ENCODE assay signal across 17 mouse cellular contexts in the genomic region with DNA sequence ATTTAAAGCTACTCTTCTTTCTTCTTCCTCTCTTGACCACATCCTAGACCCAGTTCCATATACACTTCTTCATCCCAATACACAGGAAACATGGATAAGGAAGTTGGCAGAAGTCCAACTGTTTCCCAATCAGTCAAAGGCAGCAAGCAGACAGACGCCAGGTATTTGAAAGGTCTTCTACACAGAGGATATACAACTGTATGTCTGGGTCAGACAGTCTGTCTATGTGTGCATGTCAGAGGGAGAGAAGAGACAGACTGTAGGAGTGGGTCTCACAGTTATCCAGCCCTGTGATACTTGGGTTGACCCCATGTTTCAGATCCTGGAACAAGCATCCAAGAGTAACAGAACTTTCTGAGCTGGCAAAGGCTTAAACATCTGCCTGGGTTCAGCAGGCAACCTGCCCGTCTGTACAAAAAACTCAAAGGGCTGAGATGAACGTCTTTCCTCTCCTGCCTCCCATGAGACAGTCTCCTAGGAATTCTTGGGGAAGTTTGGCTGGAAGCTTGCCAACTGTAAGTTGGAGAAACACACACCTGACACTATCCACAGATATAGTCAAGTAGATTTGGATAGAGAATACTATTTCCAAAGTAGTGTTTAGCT. TPM values are rescaled to one million over a fixed set of nuclear protein-coding genes. Genes with fewer than 3 reads are reported as not detected.
DNase-seq lines count a peak whose midpoint lies in the region; ATAC-seq and TF ChIP-seq lines count a peak whose summit lies in the region.
"Had no signal": no experiment of that assay in that cellular context is flagged by ENCODE, and none has a peak within 500 bp of the region (broad histone marks: within the 10 kb centered on the region; RNA-seq: fewer than 3 reads in every experiment).

No protein-coding gene starts in this region.

- H3K9ac ChIP-seq in kidney, embryonic 15.5 days, result no peak overlapping the region
- H3K9ac ChIP-seq in stomach, embryonic 14.5 days (replicated peaks; ENCODE audit: low read depth, low read length), result no peak overlapping the region
- H3K9ac ChIP-seq in stomach, postnatal 0 days (ENCODE audit: low read length), result no peak overlapping the region
- H3K9ac ChIP-seq in intestine, postnatal 0 days (ENCODE audit: low read depth, low read length), result no peak overlapping the region
- no peak overlapping the region for H3K9ac ChIP-seq in midbrain, embryonic 11.5 days (ENCODE audit: low read length)
- H3K9ac ChIP-seq: forebrain, postnatal 0 days; hindbrain, embryonic 14.5 days; limb, embryonic 13.5 days; midbrain, embryonic 13.5 days had no signal

- no peak for ATAC-seq in kidney, embryonic 15.5 days (replicated peaks; ENCODE audit: low FRiP score)
- ATAC-seq in stomach, embryonic 14.5 days (ENCODE audit: insufficient number of reproducible peaks, insufficient read depth, low FRiP score, low read depth), result peak; percentile 73; the same call in 1 of the 2 replicates
- no peak for ATAC-seq in stomach, postnatal 0 days (ENCODE audit: low FRiP score, low TSS enrichment)
- ATAC-seq in intestine, postnatal 0 days, result peak; percentile 19; the same call in 1 of the 2 replicates
- ATAC-seq in midbrain, embryonic 11.5 days (ENCODE audit: low FRiP score), result no peak
- ATAC-seq: CD4-positive, CD25-positive, alpha-beta regulatory T cell, adult 4 months; forebrain, postnatal 0 days; midbrain, embryonic 13.5 days had no signal

- H3K27ac ChIP-seq in kidney, adult 2 months (ENCODE audit: insufficient read depth, low read depth, low read length), result 0 out of 2 replicates have a peak overlapping the region, but pooled peaks have one; percentile 5
- no peak overlapping the region for H3K27ac ChIP-seq in kidney, embryonic 15.5 days
- no peak overlapping the region for H3K27ac ChIP-seq in stomach, embryonic 14.5 days (ENCODE audit: low read length)
- H3K27ac ChIP-seq in stomach, postnatal 0 days (replicated peaks), result no peak overlapping the region
- no peak overlapping the region for H3K27ac ChIP-seq in intestine, postnatal 0 days (ENCODE audit: low read depth, low read length)
- no peak overlapping the region for H3K27ac ChIP-seq in midbrain, embryonic 11.5 days (ENCODE audit: low read depth, low read length)
- H3K27ac ChIP-seq: hindbrain, embryonic 14.5 days; layer of hippocampus, adult 2 months; limb, embryonic 13.5 days; midbrain, embryonic 13.5 days had no signal

- H3K36me3 ChIP-seq in kidney, adult 2 months (ENCODE audit: control insufficient read depth, insufficient read depth, low read length), result peaks cover 35% of the 10 kb centered on the region
- H3K36me3 ChIP-seq in kidney, embryonic 15.5 days, result peaks cover 58% of the 10 kb centered on the region
- peaks cover 7% of the 10 kb centered on the region; the same call in 1 of the 2 replicates for H3K36me3 ChIP-seq in stomach, embryonic 14.5 days (ENCODE audit: control insufficient read depth, insufficient read depth, low read length)
- H3K36me3 ChIP-seq in stomach, postnatal 0 days (ENCODE audit: control insufficient read depth, insufficient read depth, low read length), result peaks cover 6% of the 10 kb centered on the region; the same call in 1 of the 2 replicates
- H3K36me3 ChIP-seq in intestine, postnatal 0 days (ENCODE audit: control insufficient read depth, insufficient read depth), result peaks cover 23% of the 10 kb centered on the region; the same call in 1 of the 2 replicates
- no peaks in the 10 kb centered on the region for H3K36me3 ChIP-seq in midbrain, embryonic 11.5 days (ENCODE audit: control insufficient read depth, insufficient read depth, low read length)
- H3K36me3 ChIP-seq: midbrain, embryonic 13.5 days had no signal

- peaks cover 27% of the 10 kb centered on the region for H3K4me1 ChIP-seq in kidney, adult 2 months (ENCODE audit: control insufficient read depth, insufficient read depth, low read length)
- H3K4me1 ChIP-seq in kidney, embryonic 15.5 days, result peaks cover 13% of the 10 kb centered on the region
- H3K4me1 ChIP-seq in stomach, embryonic 14.5 days (ENCODE audit: control insufficient read depth, insufficient read depth, low read length), result peaks cover 13% of the 10 kb centered on the region
- H3K4me1 ChIP-seq in stomach, postnatal 0 days (replicated peaks; ENCODE audit: control insufficient read depth, insufficient read depth), result peaks cover 5% of the 10 kb centered on the region; the same call in 1 of the 2 replicates
- peaks cover 18% of the 10 kb centered on the region; the same call in 1 of the 2 replicates for H3K4me1 ChIP-seq in intestine, postnatal 0 days (replicated peaks; ENCODE audit: control insufficient read depth, insufficient read depth, low read length)
- H3K4me1 ChIP-seq in midbrain, embryonic 11.5 days (ENCODE audit: control insufficient read depth, insufficient read depth, low read length), result peaks cover 5% of the 10 kb centered on the region; the same call in 1 of the 2 replicates

- no peaks in the 10 kb centered on the region for H3K9me3 ChIP-seq in kidney, embryonic 15.5 days (replicated peaks)
- no peaks in the 10 kb centered on the region for H3K9me3 ChIP-seq in stomach, embryonic 14.5 days (ENCODE audit: control insufficient read depth, low read depth, low read length)
- no peaks in the 10 kb centered on the region for H3K9me3 ChIP-seq in stomach, postnatal 0 days (ENCODE audit: control insufficient read depth, low read length)
- no peaks in the 10 kb centered on the region for H3K9me3 ChIP-seq in intestine, postnatal 0 days (ENCODE audit: control insufficient read depth)
- no peaks in the 10 kb centered on the region for H3K9me3 ChIP-seq in midbrain, embryonic 11.5 days (ENCODE audit: control insufficient read depth, low read length)
- H3K9me3 ChIP-seq: limb, embryonic 13.5 days; midbrain, embryonic 13.5 days had no signal

- no peaks in the 10 kb centered on the region for H3K27me3 ChIP-seq in kidney, adult 2 months (replicated peaks; ENCODE audit: control insufficient read depth, insufficient read depth, low read length)
- no peaks in the 10 kb centered on the region for H3K27me3 ChIP-seq in kidney, embryonic 15.5 days
- no peaks in the 10 kb centered on the region for H3K27me3 ChIP-seq in stomach, embryonic 14.5 days (ENCODE audit: control insufficient read depth, insufficient read depth, low read length)
- no peaks in the 10 kb centered on the region for H3K27me3 ChIP-seq in stomach, postnatal 0 days (ENCODE audit: control insufficient read depth, insufficient read depth, low read length)
- no peaks in the 10 kb centered on the region for H3K27me3 ChIP-seq in intestine, postnatal 0 days (replicated peaks; ENCODE audit: control insufficient read depth, insufficient read depth, low read length)
- H3K27me3 ChIP-seq in midbrain, embryonic 11.5 days (ENCODE audit: control insufficient read depth, insufficient read depth, low read length), result no peaks in the 10 kb centered on the region
- H3K27me3 ChIP-seq: limb, embryonic 13.5 days; midbrain, embryonic 13.5 days had no signal

- 10% methylated on average over 3 of the region's 3 CpGs for WGBS in kidney, adult 2 months
- 59% methylated on average over 3 of the region's 3 CpGs for WGBS in kidney, embryonic 15.5 days
- WGBS in stomach, embryonic 14.5 days, result 20% methylated on average over 3 of the region's 3 CpGs
- 22% methylated on average over 3 of the region's 3 CpGs for WGBS in stomach, postnatal 0 days
- WGBS in intestine, postnatal 0 days, result 18% methylated on average over 3 of the region's 3 CpGs
- WGBS in midbrain, embryonic 11.5 days, result 89% methylated on average over 3 of the region's 3 CpGs

- TF ChIP-seq POLR2A in kidney, adult 2 months (IDR thresholded peaks at IDR 0.05; ENCODE audit: low read depth, low read length), result no peak

- H3K4me2 ChIP-seq in kidney, embryonic 15.5 days, result no peak overlapping the region
- H3K4me2 ChIP-seq in stomach, embryonic 14.5 days (replicated peaks; ENCODE audit: low read depth, low read length), result no peak overlapping the region
- no peak overlapping the region for H3K4me2 ChIP-seq in stomach, postnatal 0 days (replicated peaks; ENCODE audit: low read depth)
- no peak overlapping the region for H3K4me2 ChIP-seq in intestine, postnatal 0 days (replicated peaks; ENCODE audit: low read depth)
- no peak overlapping the region for H3K4me2 ChIP-seq in midbrain, embryonic 11.5 days
- H3K4me2 ChIP-seq: hindbrain, embryonic 14.5 days; limb, embryonic 13.5 days; midbrain, embryonic 13.5 days had no signal

- no peak overlapping the region for H3K4me3 ChIP-seq in kidney, adult 2 months (ENCODE audit: insufficient read depth, low read depth, low read length)
- H3K4me3 ChIP-seq in kidney, embryonic 15.5 days (replicated peaks), result no peak overlapping the region
- H3K4me3 ChIP-seq in stomach, embryonic 14.5 days (ENCODE audit: low read depth, low read length), result no peak overlapping the region
- no peak overlapping the region for H3K4me3 ChIP-seq in stomach, postnatal 0 days (ENCODE audit: low read depth, low read length)
- H3K4me3 ChIP-seq in intestine, postnatal 0 days (ENCODE audit: low read depth, low read length), result no peak overlapping the region
- no peak overlapping the region for H3K4me3 ChIP-seq in midbrain, embryonic 11.5 days (ENCODE audit: low read depth, low read length)
- H3K4me3 ChIP-seq: layer of hippocampus, adult 2 months; limb, embryonic 13.5 days; midbrain, embryonic 13.5 days; myocyte had no signal

- no peak for TF ChIP-seq EP300 in stomach, postnatal 0 days (optimal IDR thresholded peaks at IDR 0.05)

- peak; percentile 57 for DNase-seq in kidney, adult 2 months
- no peak for DNase-seq in stomach, postnatal 0 days (ENCODE audit: low spot score)
- DNase-seq in urinary bladder, postnatal 25 days (ENCODE audit: low spot score), result no peak
- DNase-seq in midbrain, embryonic 11.5 days (ENCODE audit: low spot score, missing footprints), result no peak
- DNase-seq: adrenal gland, postnatal 14 days; cerebellum, postnatal 10 days; forebrain, postnatal 0 days; gastrocnemius, postnatal 10 days had no signal

- no peak for TF ChIP-seq CTCF in kidney, adult 2 months (conservative IDR thresholded peaks at IDR 0.05; ENCODE audit: insufficient read depth, insufficient read length, low read depth, low read length)
- no peak for TF ChIP-seq CTCF in stomach, postnatal 0 days (IDR thresholded peaks at IDR 0.05; ENCODE audit: low read depth)
- no peak for TF ChIP-seq CTCF in intestine, postnatal 0 days (IDR thresholded peaks at IDR 0.05; ENCODE audit: low read depth)

RNA-seq across cellular contexts. Expression of a gene that starts 46.2 kb away (rescaled TPM):
- 609 and 859 TPM in 2 replicates for polyA plus RNA-seq in kidney, adult 2 months (2012; rRNA removed)
- polyA plus RNA-seq in kidney, embryonic 15.5 days (2015; fragmentation: Nextera tagmentation; extraction: Ambion mirVana), result 82.0 and 85.9 TPM in 2 replicates
- 88.0 and 88.4 TPM in 2 replicates for polyA plus RNA-seq in stomach, embryonic 14.5 days (2014; fragmentation: Nextera tagmentation; extraction: Ambion mirVana)
- 33.0 and 33.9 TPM in 2 replicates for polyA plus RNA-seq in stomach, postnatal 0 days (2015; fragmentation: Nextera tagmentation; extraction: Ambion mirVana)
- polyA plus RNA-seq in intestine, postnatal 0 days (2015; fragmentation: Nextera tagmentation; extraction: Ambion mirVana), result 24.2 and 29.4 TPM in 2 replicates
- 20.2 and 20.7 TPM in 2 replicates for polyA plus RNA-seq in midbrain, embryonic 11.5 days (2014; fragmentation: Nextera tagmentation; extraction: Ambion mirVana)
- polyA plus RNA-seq: CD4-positive, CD25-positive, alpha-beta regulatory T cell, adult 4 months had no signal

Comparison
In these comparisons a context has a peak if more than half of its experiments do, and no peak if none do; other contexts are left out.
1. ATAC-seq: peak in stomach, embryonic 14.5 days (single experiment) and intestine, postnatal 0 days (single experiment); none in kidney, embryonic 15.5 days (single experiment), stomach, postnatal 0 days (single experiment) and midbrain, embryonic 11.5 days (single experiment).